Mouse (Mus musculus): ENCODE results near the gene Nmnat2. TPM values are rescaled to one million over a fixed set of nuclear protein-coding genes. Genes with fewer than 3 reads are reported as not detected.

Gene Nmnat2
- polyA plus RNA-seq, 1 experiment from 2014 or later = 70.6 TPM

DNA sequence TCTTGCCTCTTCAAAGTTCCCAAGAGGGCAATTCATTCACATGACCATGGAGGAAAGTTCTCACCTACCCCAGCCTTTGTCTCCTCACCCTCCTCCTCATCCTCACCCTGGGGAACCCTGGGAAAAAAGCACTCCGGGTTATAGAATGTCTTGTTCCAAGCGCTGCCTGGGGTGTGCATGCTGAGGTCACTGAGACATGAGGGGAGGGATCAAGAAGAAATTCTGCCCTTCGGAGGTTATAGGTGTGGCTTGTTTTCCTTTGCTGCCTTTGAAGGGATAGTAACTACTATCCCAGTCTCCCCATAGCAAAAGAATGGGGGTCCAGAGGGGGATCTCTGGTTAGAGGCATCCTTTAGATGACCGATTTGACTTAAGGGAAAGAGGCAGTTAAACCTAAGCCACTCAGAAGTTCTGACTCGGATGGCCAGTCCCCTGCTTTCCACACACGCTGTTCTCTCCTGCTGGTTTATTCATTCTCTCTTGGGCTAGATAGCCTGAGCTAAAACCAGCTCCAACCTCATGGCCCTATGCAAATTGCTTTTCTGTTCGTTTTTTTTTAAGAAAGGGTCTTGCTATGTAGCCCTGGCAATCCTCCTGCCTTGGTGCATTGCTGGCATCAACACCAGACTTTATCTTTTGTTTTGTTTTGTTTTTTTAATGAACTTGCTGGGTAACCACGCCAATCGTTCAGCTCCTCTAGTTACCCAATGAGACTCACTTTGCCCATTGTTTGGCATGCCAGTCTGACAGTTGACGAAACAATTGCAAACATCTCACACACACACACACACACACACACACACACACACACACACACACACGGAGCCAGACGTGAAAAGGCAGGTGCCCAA is 139.7 kb downstream of the Nmnat2 start:
- Histone ChIP-seq H3K4me2 (ENCODE audit: low read length) (no peak overlapping the region), H3K4me1 (ENCODE audit: control insufficient read depth, insufficient read depth, low read length) (no peaks in the 10 kb centered on the region), H3K4me3 (ENCODE audit: low read depth, low read length) (no peak overlapping the region), H3K36me3 (ENCODE audit: control insufficient read depth, insufficient read depth, low read length) (no peaks in the 10 kb centered on the region), H3K9ac (ENCODE audit: low read length) (no peak overlapping the region), H3K27me3 (replicated peaks; ENCODE audit: control insufficient read depth, insufficient read depth, low read length) (no peaks in the 10 kb centered on the region), H3K9me3 (replicated peaks; ENCODE audit: control insufficient read depth, low read length) (no peaks in the 10 kb centered on the region), H3K27ac (ENCODE audit: low read depth, low read length) (no peak overlapping the region)
- 20% methylated on average over 12 of the region's 12 CpGs for WGBS
- peak; percentile 43 for DNase-seq (ENCODE audit: low spot score)
- no peak for ATAC-seq

DNA sequence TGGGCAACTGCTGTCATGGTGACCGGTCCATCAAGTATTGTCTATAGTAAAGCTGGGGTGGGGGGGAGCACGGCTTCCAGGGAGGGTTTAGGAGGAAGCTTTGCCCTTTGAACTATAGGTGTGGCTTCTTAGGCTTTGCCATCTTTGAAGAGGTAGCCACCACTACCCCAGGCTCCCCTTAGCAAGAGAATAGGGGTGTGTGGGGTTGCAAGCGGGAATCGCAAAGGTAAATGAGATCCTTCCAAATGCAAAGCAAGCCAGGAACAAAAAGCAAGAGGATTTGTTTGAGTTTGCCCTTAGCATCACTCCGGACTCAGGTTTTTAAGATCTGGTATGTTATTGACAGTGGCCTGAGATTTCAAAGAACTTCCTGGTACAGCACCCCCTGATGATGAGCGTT is 140.5 kb downstream of the Nmnat2 start:
- H3K4me2 ChIP-seq (ENCODE audit: low read length) = no peak overlapping the region
- no peaks in the 10 kb centered on the region for H3K4me1 ChIP-seq (ENCODE audit: control insufficient read depth, insufficient read depth, low read length)
- no peak overlapping the region for H3K9ac ChIP-seq (ENCODE audit: low read length)
- H3K27ac ChIP-seq (ENCODE audit: low read depth, low read length) = no peak overlapping the region
- H3K4me3 ChIP-seq (ENCODE audit: low read depth, low read length) = no peak overlapping the region
- WGBS = 41% methylated on average over 6 of the region's 6 CpGs
- DNase-seq (ENCODE audit: low spot score) = no peak
- no peaks in the 10 kb centered on the region for H3K36me3 ChIP-seq (ENCODE audit: control insufficient read depth, insufficient read depth, low read length)
- no peaks in the 10 kb centered on the region for H3K9me3 ChIP-seq (replicated peaks; ENCODE audit: control insufficient read depth, low read length)
- H3K27me3 ChIP-seq (replicated peaks; ENCODE audit: control insufficient read depth, insufficient read depth, low read length) = no peaks in the 10 kb centered on the region
- ATAC-seq = no peak

DNA sequence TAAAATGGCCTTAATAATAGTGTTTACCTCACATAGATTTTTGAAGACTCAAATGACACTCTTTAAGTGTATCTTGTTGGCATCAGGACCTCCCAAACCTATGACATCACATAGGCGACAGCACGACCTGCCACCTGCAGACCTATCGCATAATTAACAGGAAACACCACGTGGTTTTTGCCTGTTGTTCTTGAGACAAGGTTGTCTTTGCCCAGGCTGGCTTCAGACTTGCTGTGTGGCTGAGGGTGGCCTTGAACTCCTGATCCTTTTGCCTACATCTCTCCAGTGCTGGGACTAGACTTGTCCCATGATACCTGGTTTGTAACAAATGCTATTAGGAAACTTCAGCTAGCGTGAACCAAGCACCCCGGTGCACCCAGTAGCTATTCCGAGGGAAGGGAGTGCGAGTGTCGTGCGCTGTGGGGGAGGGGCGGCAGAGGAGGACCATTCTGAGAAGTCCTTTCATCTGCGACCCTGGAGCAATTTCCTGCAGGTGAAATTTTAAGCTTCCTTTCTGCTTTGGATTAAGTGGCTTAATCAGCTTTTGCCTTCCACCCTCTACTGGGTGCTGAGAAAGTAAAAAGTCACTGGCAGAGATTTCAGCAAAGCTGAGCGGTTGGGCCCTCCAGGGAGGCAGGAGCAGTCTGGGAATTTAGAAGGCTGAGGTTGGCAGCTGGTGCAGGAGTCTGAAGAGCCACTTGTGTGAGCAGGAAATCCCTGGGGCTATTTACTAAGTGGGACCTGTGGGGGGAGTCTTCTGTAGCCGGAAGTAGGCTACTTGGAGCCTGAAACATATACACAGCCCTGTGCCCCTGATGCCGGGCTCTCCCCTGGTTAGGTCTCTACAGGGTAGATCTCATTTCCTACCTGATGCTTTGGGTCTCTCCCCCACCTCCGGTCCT is 141.3 kb downstream of the Nmnat2 start:
- Histone ChIP-seq H3K27ac (ENCODE audit: low read depth, low read length) (no peak overlapping the region), H3K4me1 (ENCODE audit: control insufficient read depth, insufficient read depth, low read length) (no peaks in the 10 kb centered on the region), H3K27me3 (replicated peaks; ENCODE audit: control insufficient read depth, insufficient read depth, low read length) (no peaks in the 10 kb centered on the region), H3K4me2 (ENCODE audit: low read length) (no peak overlapping the region), H3K9me3 (replicated peaks; ENCODE audit: control insufficient read depth, low read length) (no peaks in the 10 kb centered on the region), H3K9ac (ENCODE audit: low read length) (no peak overlapping the region), H3K36me3 (ENCODE audit: control insufficient read depth, insufficient read depth, low read length) (no peaks in the 10 kb centered on the region), H3K4me3 (ENCODE audit: low read depth, low read length) (no peak overlapping the region)
- DNase-seq (ENCODE audit: low spot score) = no peak
- WGBS = 16% methylated on average over 16 of the region's 16 CpGs
- peak; percentile 13; the same call in 1 of the 2 replicates for ATAC-seq

DNA sequence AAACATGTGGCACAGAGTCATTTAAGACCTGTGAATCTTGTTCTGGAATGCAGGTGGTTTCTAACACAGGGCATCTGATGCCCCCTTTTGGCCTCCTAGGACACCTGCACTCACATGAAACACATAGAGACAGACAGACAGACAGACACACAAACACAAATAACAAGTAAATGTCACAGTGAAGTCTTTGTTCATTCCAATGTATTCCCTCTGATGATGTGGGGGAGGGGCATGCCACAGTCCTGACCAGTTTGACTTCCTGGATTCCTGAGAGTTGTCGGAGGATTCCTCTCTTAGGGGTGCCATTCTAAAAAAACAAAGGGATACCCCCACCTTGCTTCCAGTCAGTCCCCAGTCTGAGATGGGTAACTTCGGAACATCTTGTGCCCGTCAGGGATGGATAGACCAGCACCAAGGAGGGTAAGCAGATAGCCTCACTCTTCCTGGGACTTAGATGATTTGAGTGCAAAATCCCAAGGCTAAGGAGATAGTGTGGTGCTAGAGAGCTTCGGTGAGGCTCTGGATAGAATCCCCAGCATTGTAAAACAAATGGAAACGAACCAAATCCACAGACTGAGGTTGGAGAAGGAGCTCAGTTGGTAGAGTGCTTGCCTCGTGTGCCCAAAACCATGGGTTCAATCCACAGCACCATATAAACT is 142.4 kb downstream of the Nmnat2 start:
- H3K27me3 ChIP-seq (replicated peaks; ENCODE audit: control insufficient read depth, insufficient read depth, low read length) = no peaks in the 10 kb centered on the region
- H3K36me3 ChIP-seq (ENCODE audit: control insufficient read depth, insufficient read depth, low read length) = no peaks in the 10 kb centered on the region
- ATAC-seq (no peak), DNase-seq (ENCODE audit: low spot score) (no peak)
- H3K27ac ChIP-seq (ENCODE audit: low read depth, low read length) = no peak overlapping the region
- 94% methylated on average over 6 of the region's 6 CpGs for WGBS
- H3K4me1 ChIP-seq (ENCODE audit: control insufficient read depth, insufficient read depth, low read length) = no peaks in the 10 kb centered on the region
- no peak overlapping the region for H3K4me2 ChIP-seq (ENCODE audit: low read length)
- no peak overlapping the region for H3K4me3 ChIP-seq (ENCODE audit: low read depth, low read length)
- H3K9ac ChIP-seq (ENCODE audit: low read length) = no peak overlapping the region
- H3K9me3 ChIP-seq (replicated peaks; ENCODE audit: control insufficient read depth, low read length) = no peaks in the 10 kb centered on the region

DNA sequence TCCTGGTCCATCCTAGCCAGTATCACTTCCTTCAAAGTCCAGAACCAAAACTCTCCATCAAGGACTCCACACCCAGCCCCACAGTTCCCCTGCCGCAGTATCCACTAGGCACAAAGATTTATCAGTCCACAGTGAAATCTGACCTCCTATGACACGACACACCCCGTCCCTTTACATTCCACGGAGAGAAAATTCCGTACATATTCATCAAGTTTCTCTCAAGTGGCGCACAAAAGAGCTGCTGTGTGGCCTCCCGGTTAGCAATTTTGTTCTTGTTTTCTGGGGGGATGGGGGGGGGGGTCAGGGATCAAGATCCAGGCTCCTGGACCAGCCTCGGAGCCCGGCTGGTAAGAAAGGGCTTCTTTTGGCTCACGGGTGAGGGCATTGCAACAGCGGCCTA is 143.8 kb downstream of the Nmnat2 start:
- no peaks in the 10 kb centered on the region for H3K9me3 ChIP-seq (replicated peaks; ENCODE audit: control insufficient read depth, low read length)
- no peak overlapping the region for H3K4me3 ChIP-seq (ENCODE audit: low read depth, low read length)
- no peak for DNase-seq (ENCODE audit: low spot score)
- no peak for ATAC-seq
- no peaks in the 10 kb centered on the region for H3K4me1 ChIP-seq (ENCODE audit: control insufficient read depth, insufficient read depth, low read length)
- H3K27me3 ChIP-seq (replicated peaks; ENCODE audit: control insufficient read depth, insufficient read depth, low read length) = no peaks in the 10 kb centered on the region
- no peak overlapping the region for H3K4me2 ChIP-seq (ENCODE audit: low read length)
- no peak overlapping the region for H3K9ac ChIP-seq (ENCODE audit: low read length)
- H3K36me3 ChIP-seq (ENCODE audit: control insufficient read depth, insufficient read depth, low read length) = no peaks in the 10 kb centered on the region
- WGBS = 41% methylated on average over 11 of the region's 11 CpGs
- H3K27ac ChIP-seq (ENCODE audit: low read depth, low read length) = no peak overlapping the region

DNA sequence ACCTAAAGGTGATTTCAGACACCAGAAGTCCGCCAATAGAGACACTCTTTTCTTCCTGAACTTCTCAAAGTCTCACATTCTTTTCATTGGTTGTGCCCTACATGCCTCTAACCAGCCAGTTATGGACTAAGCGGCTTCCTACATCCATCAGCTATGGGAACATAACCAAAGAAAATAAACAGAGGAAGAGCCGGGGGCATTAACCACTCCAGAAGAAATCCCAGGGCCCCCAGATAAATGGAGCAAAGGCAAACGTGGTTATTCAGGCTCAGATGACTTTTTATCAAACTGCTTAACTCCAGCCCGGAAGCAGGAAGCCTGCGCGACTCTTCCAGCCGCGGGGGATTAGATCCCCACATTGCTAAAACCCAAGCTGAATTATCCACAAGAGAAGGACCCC is 146.1 kb downstream of the Nmnat2 start:
- Histone ChIP-seq H3K9ac (ENCODE audit: low read length) (no peak overlapping the region), H3K9me3 (replicated peaks; ENCODE audit: control insufficient read depth, low read length) (no peaks in the 10 kb centered on the region), H3K36me3 (ENCODE audit: control insufficient read depth, insufficient read depth, low read length) (no peaks in the 10 kb centered on the region), H3K27ac (ENCODE audit: low read depth, low read length) (no peak overlapping the region), H3K27me3 (replicated peaks; ENCODE audit: control insufficient read depth, insufficient read depth, low read length) (no peaks in the 10 kb centered on the region), H3K4me1 (ENCODE audit: control insufficient read depth, insufficient read depth, low read length) (no peaks in the 10 kb centered on the region), H3K4me3 (ENCODE audit: low read depth, low read length) (no peak overlapping the region), H3K4me2 (ENCODE audit: low read length) (no peak overlapping the region)
- DNase-seq (ENCODE audit: low spot score) = no peak
- 59% methylated on average over 9 of the region's 9 CpGs for WGBS
- no peak for ATAC-seq

DNA sequence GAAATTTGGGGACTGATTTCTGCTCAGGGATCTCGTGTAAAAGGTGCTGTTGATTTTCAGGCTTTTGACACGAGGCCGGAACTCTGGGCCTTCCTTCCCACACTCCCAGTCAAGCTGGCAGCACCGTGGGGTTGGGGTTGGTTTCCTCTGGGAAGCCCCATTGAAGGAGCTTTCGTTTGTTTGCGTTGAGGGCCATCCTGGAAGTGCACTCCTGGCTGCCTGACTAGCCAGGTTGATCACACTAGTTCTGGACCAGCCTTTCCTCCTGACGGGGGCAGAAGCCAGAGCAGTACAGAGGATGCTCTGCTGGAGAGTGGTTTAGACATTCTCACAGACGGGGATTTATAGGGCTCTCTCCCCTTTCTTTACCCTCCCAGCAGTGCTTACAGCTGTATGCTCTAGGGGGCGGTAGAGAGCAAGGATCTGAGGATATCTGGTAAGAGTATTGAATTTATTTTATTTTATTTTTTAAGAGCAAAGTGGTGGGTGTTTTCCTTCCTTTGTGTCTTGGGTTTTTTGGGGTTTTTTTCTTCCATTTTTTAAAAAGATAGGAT is 146.6 kb downstream of the Nmnat2 start:
- Histone ChIP-seq H3K4me3 (ENCODE audit: low read depth, low read length) (no peak overlapping the region), H3K9me3 (replicated peaks; ENCODE audit: control insufficient read depth, low read length) (no peaks in the 10 kb centered on the region), H3K36me3 (ENCODE audit: control insufficient read depth, insufficient read depth, low read length) (no peaks in the 10 kb centered on the region), H3K27ac (ENCODE audit: low read depth, low read length) (no peak overlapping the region), H3K4me1 (ENCODE audit: control insufficient read depth, insufficient read depth, low read length) (no peaks in the 10 kb centered on the region), H3K4me2 (ENCODE audit: low read length) (no peak overlapping the region), H3K27me3 (replicated peaks; ENCODE audit: control insufficient read depth, insufficient read depth, low read length) (no peaks in the 10 kb centered on the region), H3K9ac (ENCODE audit: low read length) (no peak overlapping the region)
- ATAC-seq = no peak
- DNase-seq (ENCODE audit: low spot score) = peak; percentile 61
- 37% methylated on average over 9 of the region's 9 CpGs for WGBS

DNA sequence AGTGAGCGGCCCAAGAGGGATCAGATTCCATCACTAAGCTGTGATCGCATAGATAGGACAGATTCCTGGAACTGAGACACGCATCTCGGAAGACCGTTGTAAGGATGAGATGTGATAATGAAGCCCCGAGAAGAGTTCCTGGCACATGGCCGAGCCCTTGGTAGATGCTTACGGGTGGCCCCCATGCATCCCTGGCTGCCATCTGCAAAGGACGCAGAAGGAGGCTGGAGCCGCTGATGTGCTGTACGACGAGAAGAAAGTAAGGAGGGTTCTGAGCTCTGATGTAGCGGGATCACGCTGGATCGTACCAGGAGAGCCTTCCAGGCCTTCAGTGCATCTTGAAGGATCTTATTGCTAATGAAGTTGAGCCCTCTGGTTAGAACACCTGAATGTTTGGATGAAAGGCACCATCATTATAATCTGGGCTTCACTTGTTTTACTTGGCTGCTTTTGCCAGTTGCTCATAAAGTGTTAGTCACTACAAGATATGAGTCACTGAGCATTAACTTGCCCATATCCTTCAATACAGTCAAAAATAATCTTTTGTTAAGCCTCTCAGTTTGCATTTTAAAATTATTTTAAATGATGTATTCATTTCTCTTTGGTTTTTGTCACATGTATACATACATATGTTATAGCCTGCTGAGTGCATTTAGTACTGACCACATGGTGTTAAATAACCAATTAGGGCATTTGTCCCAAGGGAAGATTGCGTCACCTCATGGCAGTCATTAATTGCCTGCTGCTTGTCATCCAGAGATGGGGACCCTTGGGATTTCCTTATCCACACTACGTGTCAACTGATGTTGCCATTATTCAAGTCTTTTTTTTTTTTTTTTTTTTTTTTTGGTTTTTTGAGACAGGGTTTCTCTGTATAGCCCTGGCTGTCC is 147.7 kb downstream of the Nmnat2 start:
- no peaks in the 10 kb centered on the region for H3K27me3 ChIP-seq (replicated peaks; ENCODE audit: control insufficient read depth, insufficient read depth, low read length)
- no peaks in the 10 kb centered on the region for H3K9me3 ChIP-seq (replicated peaks; ENCODE audit: control insufficient read depth, low read length)
- ATAC-seq (no peak), DNase-seq (ENCODE audit: low spot score) (no peak)
- H3K4me1 ChIP-seq (ENCODE audit: control insufficient read depth, insufficient read depth, low read length) = peaks cover 2% of the 10 kb centered on the region; the same call in 1 of the 2 replicates
- no peak overlapping the region for H3K4me3 ChIP-seq (ENCODE audit: low read depth, low read length)
- no peaks in the 10 kb centered on the region for H3K36me3 ChIP-seq (ENCODE audit: control insufficient read depth, insufficient read depth, low read length)
- 94% methylated on average over 17 of the region's 17 CpGs for WGBS
- no peak overlapping the region for H3K9ac ChIP-seq (ENCODE audit: low read length)
- no peak overlapping the region for H3K27ac ChIP-seq (ENCODE audit: low read depth, low read length)
- no peak overlapping the region for H3K4me2 ChIP-seq (ENCODE audit: low read length)

All from forebrain, embryonic 14.5 days (tissue).